Mouse (Mus musculus) embryonic stem cell, embryonic (primary cell): ENCODE data around the gene Lck.

ENCODE experiments used
- CTCF ChIA-PET, 4 experiments: fragments of 300-600 bp in 2 of 4; fragments of 350-600 bp in 2 of 4; sonication (Branson Sonifier 250); formaldehyde crosslinking; loops; one replicate each; lab custom pipeline; 2022; ENCODE audit warnings: inconsistent platforms in 2 of 4; lab: Charles Lee
- POLR2A ChIA-PET, 4 experiments: fragments of 300-600 bp in 2 of 4; fragments of 350-600 bp in 2 of 4; sonication (Branson Sonifier 250); formaldehyde crosslinking; loops; one replicate each; lab custom pipeline; 2022; ENCODE audit warnings: antibody characterized with exemption in 4 of 4, inconsistent platforms in 1 of 4; lab: Charles Lee

Gene Lck

DNA sequence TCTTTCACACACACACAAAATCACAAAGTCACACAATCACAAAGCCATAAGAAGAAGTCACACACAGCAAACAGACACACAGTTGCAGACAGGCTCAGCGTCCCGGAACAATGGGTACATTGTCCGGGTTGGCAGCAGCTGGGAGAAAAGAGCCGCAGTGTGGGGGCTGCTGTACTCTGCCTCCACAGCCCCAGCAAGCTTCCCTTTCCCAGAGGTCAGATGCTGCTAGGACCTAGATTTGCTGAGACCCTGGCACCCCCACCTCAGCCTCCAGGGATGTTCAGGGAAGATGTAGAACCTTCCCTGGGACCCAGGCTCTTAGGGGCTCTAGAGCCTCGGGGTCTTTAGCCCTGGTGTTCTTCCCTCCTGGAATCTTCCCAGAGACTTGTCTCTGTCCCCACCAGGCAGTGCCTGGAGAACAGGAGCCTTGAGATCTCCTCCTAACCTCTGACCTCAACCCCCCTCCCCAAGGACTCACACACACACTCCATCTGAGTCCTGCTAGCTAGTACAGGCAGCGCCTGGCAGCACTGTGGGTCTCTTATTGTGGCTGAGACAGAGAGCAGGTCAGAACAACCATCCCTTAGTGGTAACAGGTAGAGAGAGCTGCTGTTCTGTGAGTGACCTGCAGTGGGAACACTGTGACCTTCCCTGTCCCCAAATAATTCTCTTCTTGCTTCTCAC is 61.9 kb downstream of the Lck start:
- ChIA-PET CTCF (interaction anchor here in 2 of 4 experiments (0.6 to 1.0 kb wide), 2 partner anchors 44 to 390 kb away, joined by 3 to 5 read pairs; no protein-coding TSS in a partner anchor), POLR2A (interaction anchor here (0.5 to 7.1 kb wide), 32 partner anchors 8 to 454 kb away, joined by 3 to 234 read pairs (median 4); partner anchors contain the start of genes Tssk3 (in 2 of the 4), Bsdc1 (in 1 of the 4), Fam229a (in 1 of the 4) and Rnf19b (in 1 of the 4))

DNA sequence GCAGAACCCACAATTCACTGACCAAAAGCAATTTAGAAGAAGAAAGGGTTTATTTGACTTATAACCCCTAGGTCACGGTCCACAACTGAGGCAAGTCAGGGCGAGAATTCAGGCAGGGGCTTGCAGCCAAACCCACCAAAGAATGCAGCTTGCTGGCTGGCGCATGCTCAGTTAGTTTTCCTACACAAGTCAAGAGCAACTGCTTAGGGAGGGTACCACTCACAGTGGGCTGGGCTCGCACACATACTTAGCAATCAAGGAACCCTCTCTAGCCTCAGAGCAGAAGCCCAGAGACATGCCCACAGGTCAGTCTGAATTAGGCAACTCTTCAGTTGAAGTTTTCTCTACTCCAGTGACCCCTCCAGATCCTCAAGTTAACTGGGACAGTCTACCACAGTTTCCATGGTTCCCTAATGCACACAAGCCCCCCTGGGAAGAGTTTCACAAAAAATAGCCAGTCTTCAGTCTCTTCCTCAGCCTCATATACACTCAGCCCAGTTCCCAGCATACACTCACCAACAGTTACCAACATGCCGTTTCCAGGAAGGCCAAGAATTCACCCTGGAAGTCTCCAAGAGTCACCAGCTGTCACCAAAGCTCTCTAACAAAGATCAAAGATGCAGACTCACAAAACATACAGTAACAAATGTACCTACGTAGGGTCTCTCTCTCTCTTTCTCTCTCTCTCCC is 62.6 kb downstream of the Lck start:
- ChIA-PET CTCF (interaction anchor here in 3 of 4 experiments (0.6 to 1.0 kb wide), 5 partner anchors 8 to 376 kb away, joined by 3 to 4 read pairs (median 3); no protein-coding TSS in a partner anchor), POLR2A (interaction anchor here (0.6 to 7.1 kb wide), 34 partner anchors 9 to 453 kb away, joined by 3 to 234 read pairs (median 4); partner anchors contain the start of genes Fam229a (in 2 of the 4), Tssk3 (in 2 of the 4), Bsdc1 (in 1 of the 4) and Ccdc28b (in 1 of the 4))

DNA sequence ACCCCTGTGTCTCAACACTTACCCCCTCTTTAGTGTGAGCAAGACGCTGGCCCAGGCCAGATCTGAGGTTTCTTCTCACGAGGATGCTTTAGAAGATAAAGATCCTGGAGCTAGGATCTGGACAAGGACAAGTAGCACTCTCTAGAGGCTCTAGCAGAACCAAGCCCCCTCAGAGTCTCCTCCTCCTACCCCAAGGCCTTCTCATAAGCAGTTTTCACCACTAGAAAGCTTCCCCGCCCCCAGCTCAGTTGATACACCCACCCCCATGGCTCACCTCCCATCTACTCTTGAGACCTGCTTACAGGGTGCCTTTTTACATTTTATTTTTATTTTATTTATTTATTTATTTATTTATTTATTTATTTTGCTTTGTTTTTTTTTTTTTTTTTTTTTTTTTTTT is 63.8 kb downstream of the Lck start:
- POLR2A ChIA-PET: interaction anchor here in 3 of 4 experiments (0.6 to 7.1 kb wide), 28 partner anchors 8 to 320 kb away, joined by 3 to 234 read pairs (median 3); partner anchors contain the start of genes Fam229a (in 2 of the 3), Hdac1 (in 2 of the 3), Bsdc1 (in 1 of the 3) and S100pbp (in 1 of the 3)
- CTCF ChIA-PET: interaction anchor here in 3 of 4 experiments (0.6 to 1.0 kb wide), 5 partner anchors 10 to 1024 kb away, joined by 3 to 8 read pairs (median 4); no protein-coding TSS in a partner anchor

DNA sequence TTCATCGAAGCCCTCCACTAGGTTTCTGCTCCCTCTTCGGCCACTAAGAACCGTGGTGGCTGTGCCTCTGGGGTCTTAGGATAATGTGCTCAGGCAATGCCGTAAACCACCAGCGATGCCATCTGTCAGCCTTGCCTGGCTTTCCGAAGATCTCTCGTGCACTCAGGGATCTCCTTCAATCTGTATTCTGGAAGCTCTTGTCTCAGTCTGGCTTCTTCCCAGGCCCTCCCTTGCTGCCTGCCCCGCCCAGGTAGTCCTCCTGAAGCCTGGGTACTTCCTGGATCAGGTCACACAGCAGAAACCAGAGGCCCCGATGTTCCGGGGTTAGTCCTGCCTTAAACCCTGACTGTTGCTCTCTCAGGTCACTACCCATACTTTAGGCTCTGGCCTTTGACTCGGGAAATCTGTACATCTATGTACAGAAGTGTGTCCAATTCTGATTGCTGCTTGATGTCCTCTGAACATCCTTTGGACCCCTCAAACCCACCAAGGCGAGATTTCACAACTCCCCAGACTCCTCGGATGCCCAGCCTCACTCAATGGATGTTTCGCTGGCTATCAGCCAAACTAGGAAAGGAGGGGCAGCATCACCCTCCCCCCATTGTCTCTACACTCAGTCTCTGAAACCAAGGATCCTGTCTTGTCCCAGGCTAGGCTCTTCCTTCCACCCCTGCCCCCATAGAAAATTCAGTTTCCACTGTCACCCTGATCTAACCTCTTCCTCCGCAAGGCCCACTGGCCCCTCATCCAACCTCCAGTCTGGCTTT is 64.4 kb downstream of the Lck start:
- ChIA-PET POLR2A (interaction anchor here in 3 of 4 experiments (0.5 to 7.1 kb wide), 35 partner anchors 8 to 275 kb away, joined by 3 to 234 read pairs (median 3); partner anchors contain the start of genes Fam229a (in 2 of the 3), Hdac1 (in 2 of the 3), Bsdc1 (in 1 of the 3) and Tmem39b (in 1 of the 3)), CTCF (interaction anchor here in 2 of 4 experiments (0.6 to 1.4 kb wide), 5 partner anchors 11 to 1025 kb away, joined by 3 to 8 read pairs (median 4); no protein-coding TSS in a partner anchor)

DNA sequence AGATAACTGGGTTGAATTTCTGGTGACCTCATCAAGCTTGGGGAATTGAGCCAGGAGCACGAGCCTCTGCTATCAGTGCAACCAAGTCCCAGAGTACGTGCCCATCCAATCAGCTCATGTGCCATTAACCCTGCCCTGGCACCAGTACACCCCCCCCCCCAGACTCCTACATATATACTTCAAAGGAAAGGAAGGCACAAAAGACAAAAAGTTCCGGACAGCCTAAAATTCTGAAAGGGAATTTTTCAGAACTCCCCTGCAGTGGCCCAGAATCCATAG is 65.3 kb downstream of the Lck start:
- CTCF ChIA-PET: interaction anchor here in 2 of 4 experiments (0.6 to 1.4 kb wide), 3 partner anchors 14 to 311 kb away, joined by 3 to 5 read pairs (median 3); no protein-coding TSS in a partner anchor
- POLR2A ChIA-PET: interaction anchor here in 3 of 4 experiments (0.5 to 7.1 kb wide), 12 partner anchors 9 to 265 kb away, joined by 3 to 234 read pairs (median 4); partner anchors contain the start of gene Bsdc1 (in 1 of the 3)

DNA sequence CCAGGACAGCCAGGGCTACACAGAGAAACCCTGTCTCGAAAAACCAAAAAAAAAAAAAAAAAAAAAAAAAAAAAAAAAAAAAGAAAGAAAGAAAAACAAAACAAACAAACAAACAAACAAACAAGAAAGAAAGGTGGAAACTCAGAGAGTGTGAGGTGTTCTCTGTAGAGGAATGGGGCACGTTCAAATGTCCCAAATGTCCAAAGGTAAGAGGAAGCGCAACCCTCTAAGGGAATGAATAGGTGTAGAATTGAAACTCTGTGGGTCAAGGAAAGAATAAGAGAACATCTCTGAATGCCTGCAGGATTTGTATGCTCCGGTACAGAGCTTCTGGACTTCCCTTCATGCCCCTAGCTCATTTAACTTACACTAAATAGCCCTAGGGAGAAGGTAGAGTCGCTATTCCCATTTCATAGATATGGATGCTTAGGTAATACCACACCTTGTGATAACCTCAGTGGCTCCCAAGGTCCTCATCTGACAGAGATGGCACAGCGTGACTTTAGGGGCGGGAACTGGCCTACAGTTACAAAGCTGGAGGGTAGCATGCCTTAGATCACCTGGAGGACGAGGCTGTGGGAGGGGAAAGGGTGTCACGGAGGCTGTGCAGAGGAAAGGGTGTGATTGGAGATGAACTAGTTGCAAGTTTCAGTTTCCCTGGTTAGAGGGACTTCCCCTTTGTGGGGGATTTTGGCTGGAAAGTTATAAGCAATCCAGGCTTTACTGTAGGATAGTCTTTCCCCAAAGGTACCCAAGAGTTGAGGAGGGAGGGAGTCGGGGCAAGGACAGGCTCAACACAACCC is 65.8 kb downstream of the Lck start:
- POLR2A ChIA-PET: interaction anchor here in 3 of 4 experiments (0.5 to 7.1 kb wide), 12 partner anchors 9 to 107 kb away, joined by 3 to 234 read pairs (median 3); partner anchors contain the start of genes Bsdc1 (in 1 of the 3) and Dcdc2b (in 1 of the 3)

DNA sequence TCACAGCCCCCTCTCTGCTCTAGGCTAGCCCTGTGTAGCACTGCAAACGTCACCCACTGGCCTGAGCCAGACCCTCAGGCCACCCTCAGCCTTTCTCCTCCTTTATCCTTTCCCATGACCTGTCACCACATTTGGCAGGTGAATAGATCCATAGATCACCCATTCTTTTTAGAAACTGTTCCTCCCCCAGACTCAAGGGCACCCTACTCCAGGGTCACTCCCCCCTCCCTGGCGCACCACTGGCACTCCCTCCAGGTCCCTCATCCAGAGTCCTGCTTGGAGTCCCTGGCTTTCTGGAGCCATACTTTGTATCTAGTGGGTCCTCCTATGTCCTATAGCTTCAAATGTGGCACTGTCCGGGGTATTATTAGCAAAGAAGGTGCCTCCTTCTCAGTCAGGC is 67.9 kb downstream of the Lck start:
- POLR2A ChIA-PET: interaction anchor here in 2 of 4 experiments (0.8 to 1.0 kb wide), 3 partner anchors 10 to 37 kb away, joined by 3 to 4 read pairs (median 3); partner anchors contain the start of gene Hdac1 (in 1 of the 2)

More for the DNA sequence above, 65.8 kb downstream of the Lck start:
- CTCF ChIA-PET: interaction anchor here in 2 of 4 experiments (0.7 to 1.4 kb wide), 2 partner anchors 13 to 312 kb away, joined by 3 to 5 read pairs; no protein-coding TSS in a partner anchor

DNA sequence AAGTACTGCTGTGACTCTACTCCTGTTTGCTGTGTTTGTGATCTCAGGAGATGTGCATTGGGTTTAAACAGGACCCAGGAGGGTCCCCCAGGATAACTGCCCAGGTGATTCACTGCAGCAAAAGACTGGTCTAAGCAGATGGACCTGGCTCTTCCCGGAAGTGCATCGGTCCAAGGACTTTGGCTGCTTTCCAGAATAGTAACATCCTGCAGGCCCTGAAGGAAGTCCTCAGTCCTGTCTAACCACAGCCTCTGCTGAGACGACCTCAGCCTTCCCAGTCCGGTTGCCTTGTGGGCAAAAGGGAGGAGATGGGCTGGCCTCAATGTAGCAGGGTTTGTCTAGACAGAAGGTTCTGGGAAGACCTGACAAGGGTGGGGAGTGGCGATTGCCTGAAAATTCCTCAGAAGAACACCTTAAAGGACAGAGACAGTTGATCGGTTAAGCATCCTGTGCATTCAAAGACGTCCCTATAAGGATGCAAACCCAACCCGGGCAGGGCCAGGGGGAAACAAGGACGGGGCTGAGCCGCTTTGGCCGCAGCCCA is 70.5 kb downstream of the Lck start:
- CTCF ChIA-PET: interaction anchor here in 1 of 4 experiments (1.2 kb wide), 1 partner anchor 11 kb away, joined by 3 read pairs; no protein-coding TSS in a partner anchor
- POLR2A ChIA-PET: interaction anchor here (0.7 to 11.8 kb wide), 33 partner anchors 8 to 511 kb away, joined by 3 to 234 read pairs (median 5); partner anchors contain the start of genes Marcksl1 (in 4 of the 4), Bsdc1 (in 3 of the 4), Fam229a (in 2 of the 4) and Hdac1 (in 2 of the 4)

More for the DNA sequence above, 67.9 kb downstream of the Lck start:
- CTCF ChIA-PET: interaction anchor here in 1 of 4 experiments (0.7 kb wide), 1 partner anchor 9 kb away, joined by 3 read pairs; no protein-coding TSS in a partner anchor

DNA sequence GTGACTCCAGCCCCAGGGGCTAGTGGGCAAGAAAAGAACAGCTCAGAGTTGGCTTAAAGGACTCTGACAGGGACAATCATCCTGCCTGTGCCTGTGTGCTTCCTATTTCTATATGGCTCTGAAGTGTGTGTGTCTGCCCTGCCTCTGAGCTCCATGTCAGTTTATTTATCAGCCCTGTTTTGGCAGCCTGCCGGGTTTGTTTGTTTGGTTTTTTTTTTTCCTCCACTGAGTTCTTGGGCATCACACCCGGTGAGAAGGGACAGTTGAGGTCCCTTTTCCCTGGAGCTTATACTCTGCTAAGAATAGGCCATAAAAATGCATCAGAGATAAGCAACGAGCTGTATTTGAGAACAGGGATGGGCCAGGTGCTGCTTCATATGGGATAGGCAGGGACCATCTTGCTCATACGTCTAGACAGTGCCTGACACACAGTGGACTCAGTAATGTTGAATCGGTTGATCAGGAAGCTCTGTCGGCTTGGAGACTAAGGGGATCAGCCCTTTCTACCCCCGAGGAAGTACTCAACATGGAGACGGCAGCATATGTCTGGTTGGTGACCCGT is 71.0 kb downstream of the Lck start:
- ChIA-PET CTCF (interaction anchor here in 1 of 4 experiments (0.9 to 1.2 kb wide), 2 partner anchors 11 to 52 kb away, joined by 3 to 4 read pairs; no protein-coding TSS in a partner anchor), POLR2A (interaction anchor here (0.6 to 11.8 kb wide), 29 partner anchors 8 to 510 kb away, joined by 3 to 234 read pairs (median 6); partner anchors contain the start of genes Marcksl1 (in 4 of the 4), Bsdc1 (in 3 of the 4), Fam229a (in 2 of the 4) and Hdac1 (in 2 of the 4))

DNA sequence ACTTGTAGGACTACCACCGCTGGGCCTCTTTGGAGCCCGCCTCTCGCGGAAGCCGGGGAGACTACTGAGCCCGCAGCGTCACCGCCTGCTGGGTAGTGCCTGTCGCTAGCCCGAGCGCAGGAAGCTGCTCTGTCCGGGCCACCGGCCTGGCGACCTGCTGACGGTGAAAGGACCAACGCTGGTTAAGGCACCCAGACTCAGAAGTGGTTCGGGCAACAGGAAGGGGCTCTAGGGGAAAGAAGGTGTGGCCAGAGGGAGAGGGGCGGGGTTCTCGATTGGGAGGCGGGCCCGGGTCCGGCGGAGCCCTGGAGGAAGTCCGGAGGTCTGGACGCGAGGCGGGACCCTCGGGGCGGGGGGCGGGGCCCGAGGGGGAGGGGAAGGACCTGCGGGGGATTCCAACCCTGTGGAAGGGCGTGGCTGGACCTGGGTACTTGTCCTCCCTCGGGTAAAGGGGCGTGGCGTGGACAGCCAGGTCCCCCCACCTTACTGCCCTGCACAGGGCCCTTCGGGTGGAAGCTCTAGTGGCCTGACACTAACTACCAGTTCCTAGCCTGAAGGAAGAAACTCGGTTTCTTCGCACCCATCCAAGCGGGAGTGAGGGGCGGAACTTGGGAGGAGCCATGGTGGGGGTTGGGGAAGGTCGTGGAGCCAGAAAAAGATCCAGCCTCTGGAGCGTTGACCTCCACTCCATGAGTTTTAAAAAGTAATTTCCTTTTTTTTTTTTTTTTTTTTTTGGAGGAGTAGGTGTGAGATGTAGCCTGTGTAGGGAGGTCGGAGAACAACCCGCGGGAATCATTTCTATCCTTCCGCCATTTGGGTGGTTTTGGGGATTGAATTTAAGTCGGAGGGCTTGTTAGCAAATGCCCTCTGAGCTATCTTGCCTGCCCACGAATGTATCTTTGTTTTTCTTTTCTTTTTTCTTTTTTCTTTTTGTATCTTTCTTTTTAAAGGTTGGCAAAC is 72.6 kb downstream of the Lck start:
- POLR2A ChIA-PET: interaction anchor here (0.5 to 11.8 kb wide), 51 partner anchors 8 to 443 kb away, joined by 3 to 234 read pairs (median 4); partner anchors contain the start of genes Marcksl1 (in 4 of the 4), Bsdc1 (in 3 of the 4), Fam229a (in 2 of the 4) and Tssk3 (in 2 of the 4)
- CTCF ChIA-PET: interaction anchor here in 2 of 4 experiments (0.6 to 1.4 kb wide), 6 partner anchors 10 to 116 kb away, joined by 3 to 5 read pairs (median 3); partner anchors contain the start of gene Marcksl1 (in 2 of the 2)

DNA sequence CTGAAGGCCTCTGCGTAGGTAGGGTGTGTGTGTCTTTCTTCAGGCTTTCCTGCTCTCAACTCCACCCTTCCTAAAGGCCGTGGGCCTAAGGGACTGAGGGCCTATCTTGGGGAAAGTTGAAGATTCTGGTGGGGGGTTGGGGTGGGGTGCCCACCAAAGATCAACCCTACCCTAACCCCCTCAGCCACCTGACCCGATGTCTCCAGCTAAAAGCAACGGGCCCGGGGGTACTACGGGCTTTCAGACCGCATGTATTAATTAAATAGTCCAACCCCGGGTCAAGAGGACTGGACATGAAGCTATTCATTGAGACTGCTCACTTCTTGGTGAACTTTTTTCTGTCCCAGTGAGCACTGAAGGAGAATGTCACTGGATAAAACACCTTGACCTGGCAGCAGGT is 73.4 kb downstream of the Lck start:
- POLR2A ChIA-PET: interaction anchor here (0.5 to 11.8 kb wide), 38 partner anchors 9 to 544 kb away, joined by 3 to 234 read pairs (median 5); partner anchors contain the start of genes Marcksl1 (in 4 of the 4), Bsdc1 (in 3 of the 4), Fam229a (in 2 of the 4) and Tssk3 (in 2 of the 4)
- CTCF ChIA-PET: interaction anchor here in 2 of 4 experiments (0.6 to 1.4 kb wide), 5 partner anchors 10 to 115 kb away, joined by 3 to 5 read pairs (median 3); partner anchors contain the start of gene Marcksl1 (in 2 of the 2)

DNA sequence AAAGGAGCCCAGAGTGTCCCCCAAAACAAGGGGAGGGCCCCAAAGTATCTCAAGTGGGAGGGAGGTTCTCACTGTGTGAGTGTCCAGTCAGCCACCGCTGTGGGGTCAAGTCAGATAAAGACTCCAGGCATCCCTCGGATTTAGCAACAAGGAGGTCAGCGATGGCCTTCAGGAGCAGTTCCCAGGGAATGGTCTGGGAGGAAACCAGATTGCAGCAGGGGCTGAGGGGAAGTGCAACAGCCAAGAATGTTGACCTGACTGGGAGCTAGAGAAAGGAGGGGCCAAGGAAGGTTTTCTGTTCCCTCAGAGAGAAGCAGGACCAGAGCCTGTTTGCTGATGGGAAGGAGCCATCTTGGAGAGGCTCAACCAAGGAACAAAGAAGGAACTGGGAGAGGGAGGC is 74.5 kb downstream of the Lck start:
- CTCF ChIA-PET: interaction anchor here in 1 of 4 experiments (0.6 kb wide), 1 partner anchor 146 kb away, joined by 3 read pairs; no protein-coding TSS in a partner anchor
- POLR2A ChIA-PET: interaction anchor here in 3 of 4 experiments (0.6 to 11.8 kb wide), 20 partner anchors 8 to 447 kb away, joined by 3 to 234 read pairs (median 4); partner anchors contain the start of genes Marcksl1 (in 3 of the 3), Fam229a (in 2 of the 3), Tssk3 (in 2 of the 3) and Bsdc1 (in 1 of the 3)
